Mouse (Mus musculus): Measurements from ENCODE around the gene Grb7. TPM values are rescaled to one million over a fixed set of nuclear protein-coding genes. Genes with fewer than 3 reads are reported as not detected.

Gene Grb7
- polyA plus RNA-seq, 1 experiment from 2014 or later, result 7.3 TPM

DNA sequence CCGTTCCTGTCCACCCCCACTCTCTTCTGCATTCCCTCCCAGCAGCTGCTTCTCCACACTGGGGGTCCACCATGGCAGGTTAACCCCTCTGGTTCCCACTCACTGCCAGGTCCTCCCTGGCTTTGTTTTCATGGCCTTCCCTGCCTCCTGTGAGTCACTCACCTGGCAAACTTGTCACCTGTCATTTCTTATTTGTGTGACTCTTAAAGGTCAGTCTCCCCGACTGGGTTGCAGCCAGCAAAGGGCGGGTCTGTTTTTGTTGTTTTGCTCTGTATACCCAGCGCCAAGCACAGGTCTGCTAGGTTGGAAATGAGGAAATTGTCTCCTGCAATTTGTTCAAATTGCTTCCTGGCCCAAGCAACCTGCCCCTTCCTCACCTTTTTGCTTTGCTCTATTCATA lies 515 bp upstream of the Grb7 start:
- no peak overlapping the region for H3K27ac ChIP-seq
- H3K9ac ChIP-seq, result no peak overlapping the region
- no peak for ATAC-seq (ENCODE audit: insufficient number of reproducible peaks, insufficient read depth, low FRiP score, low TSS enrichment)
- no peak overlapping the region for H3K4me3 ChIP-seq
- no peaks in the 10 kb centered on the region for H3K36me3 ChIP-seq
- H3K27me3 ChIP-seq, result peaks cover 55% of the 10 kb centered on the region
- no peak overlapping the region for H3K4me2 ChIP-seq (replicated peaks)
- 35% methylated on average over 4 of the region's 4 CpGs for WGBS
- H3K9me3 ChIP-seq, result no peaks in the 10 kb centered on the region
- H3K4me1 ChIP-seq, result peaks cover 14% of the 10 kb centered on the region

DNA sequence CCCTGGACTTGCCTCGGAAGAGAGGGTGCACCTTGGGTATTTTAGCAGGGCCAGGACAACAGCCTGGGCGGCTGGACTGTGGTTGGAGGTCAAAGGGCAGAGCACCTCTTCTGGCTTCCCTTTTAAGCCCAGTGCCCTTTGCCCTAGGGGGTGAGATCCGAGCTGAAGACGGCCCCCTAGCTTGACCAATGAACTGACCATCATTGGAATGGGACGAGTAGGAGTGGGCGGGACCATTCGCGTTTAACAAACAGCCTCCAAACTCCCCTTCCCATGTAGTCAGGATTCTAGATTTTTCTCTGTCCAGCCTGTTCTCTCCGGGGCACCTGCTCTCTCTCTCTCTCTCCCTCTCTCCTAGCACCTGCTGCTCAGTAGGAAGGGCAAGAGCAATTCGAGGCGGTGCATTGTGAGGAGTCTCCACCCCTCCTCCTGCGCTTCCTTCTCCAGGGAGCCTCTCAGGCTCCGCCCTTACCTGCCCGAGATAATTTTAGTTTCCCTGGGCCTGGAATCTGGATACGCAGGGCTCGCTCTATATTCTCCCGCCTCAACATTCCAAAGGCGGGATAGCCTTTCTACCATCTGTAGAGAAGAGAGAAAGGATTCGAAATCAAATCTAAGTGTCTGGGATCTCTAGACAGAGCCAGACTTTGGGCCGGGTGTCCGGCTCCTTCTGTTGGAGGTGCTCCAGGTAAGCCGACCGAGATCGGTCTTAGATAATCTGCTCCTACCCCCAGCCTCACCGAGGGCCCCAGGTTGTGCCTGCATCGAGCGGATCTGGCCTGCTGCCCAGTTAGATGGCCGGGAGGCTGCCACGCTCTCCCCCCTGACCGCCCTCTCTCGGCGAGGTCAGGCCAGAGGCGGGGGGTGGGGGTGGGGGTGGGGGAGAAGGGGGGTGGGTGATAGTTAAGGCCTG lies 624 bp downstream of the Grb7 start:
- Histone ChIP-seq H3K27ac (no peak overlapping the region), H3K27me3 (peaks cover 59% of the 10 kb centered on the region), H3K9me3 (no peaks in the 10 kb centered on the region), H3K36me3 (no peaks in the 10 kb centered on the region), H3K4me1 (peaks cover 14% of the 10 kb centered on the region), H3K4me2 (replicated peaks) (peak overlapping the region; percentile 29), H3K4me3 (peak overlapping the region; percentile 31), H3K9ac (peak overlapping the region; percentile 31)
- 2% methylated on average over 33 of the region's 33 CpGs for WGBS
- ATAC-seq (ENCODE audit: insufficient number of reproducible peaks, insufficient read depth, low FRiP score, low TSS enrichment), result peak; percentile 67; the same call in 1 of the 2 replicates

DNA sequence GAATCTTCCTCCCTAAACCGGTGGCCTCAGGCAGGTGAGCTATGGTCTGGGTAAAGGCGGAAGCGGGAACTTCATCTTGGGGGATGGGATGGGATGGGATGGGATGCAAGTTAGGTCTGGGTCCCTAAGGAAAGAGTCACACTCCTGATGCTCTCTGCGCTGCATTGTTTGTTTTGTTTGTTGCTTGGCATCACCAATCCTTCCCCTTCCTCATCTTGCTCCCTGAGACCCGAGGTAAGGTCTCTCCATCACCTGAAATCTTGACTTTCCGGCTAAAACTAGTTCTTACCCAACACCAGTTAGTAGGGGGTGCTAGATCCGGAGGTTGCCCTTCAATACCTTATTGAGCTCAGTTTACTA lies 1.3 kb downstream of the Grb7 start:
- H3K4me3 ChIP-seq, result peak overlapping the region; percentile 31
- no peak overlapping the region for H3K27ac ChIP-seq
- no peaks in the 10 kb centered on the region for H3K9me3 ChIP-seq
- H3K36me3 ChIP-seq, result no peaks in the 10 kb centered on the region
- H3K4me2 ChIP-seq (replicated peaks), result peak overlapping the region; percentile 29
- ATAC-seq (ENCODE audit: insufficient number of reproducible peaks, insufficient read depth, low FRiP score, low TSS enrichment), result no peak
- peaks cover 59% of the 10 kb centered on the region for H3K27me3 ChIP-seq
- H3K9ac ChIP-seq, result peak overlapping the region; percentile 31; the same call in 1 of the 2 replicates
- 14% methylated on average over 7 of the region's 7 CpGs for WGBS
- H3K4me1 ChIP-seq, result peaks cover 14% of the 10 kb centered on the region

DNA sequence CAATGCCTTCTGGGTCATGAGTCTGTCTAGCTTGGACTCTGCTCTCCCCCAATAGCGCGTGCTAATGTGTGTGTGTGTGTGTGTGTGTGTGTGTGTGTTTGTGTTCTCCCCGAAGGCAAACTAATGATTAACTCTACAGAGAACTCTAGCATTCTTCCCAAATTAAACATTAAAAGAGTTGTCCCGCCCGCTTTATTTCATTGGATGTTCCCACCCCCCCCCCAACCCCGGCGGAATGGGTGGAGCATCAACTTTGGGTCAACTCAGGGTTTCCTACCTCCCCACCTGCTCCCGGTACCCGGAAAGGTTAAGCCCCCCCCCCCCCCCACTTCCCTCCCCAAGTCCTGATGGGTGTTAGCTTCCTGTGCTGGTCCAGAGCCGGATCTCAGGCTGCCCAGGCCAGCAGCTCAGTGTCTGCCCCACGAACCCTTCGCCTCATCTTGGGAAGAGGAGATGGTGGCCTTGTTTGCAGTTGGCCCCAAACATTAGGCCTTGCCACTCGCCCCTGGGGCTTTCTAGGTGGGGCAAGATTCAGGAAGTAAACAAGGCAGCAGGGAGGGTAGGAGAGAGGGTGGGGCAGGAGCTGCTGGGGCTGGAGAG lies 2.1 kb downstream of the Grb7 start:
- H3K4me2 ChIP-seq (replicated peaks), result peak overlapping the region; percentile 29
- no peaks in the 10 kb centered on the region for H3K36me3 ChIP-seq
- ATAC-seq (ENCODE audit: insufficient number of reproducible peaks, insufficient read depth, low FRiP score, low TSS enrichment), result no peak
- WGBS, result 35% methylated on average over 11 of the region's 13 CpGs
- H3K27me3 ChIP-seq, result peaks cover 59% of the 10 kb centered on the region
- peak overlapping the region; percentile 31; the same call in 1 of the 2 replicates for H3K4me3 ChIP-seq
- no peaks in the 10 kb centered on the region for H3K9me3 ChIP-seq
- peaks cover 14% of the 10 kb centered on the region for H3K4me1 ChIP-seq
- H3K27ac ChIP-seq, result no peak overlapping the region
- no peak overlapping the region for H3K9ac ChIP-seq

DNA sequence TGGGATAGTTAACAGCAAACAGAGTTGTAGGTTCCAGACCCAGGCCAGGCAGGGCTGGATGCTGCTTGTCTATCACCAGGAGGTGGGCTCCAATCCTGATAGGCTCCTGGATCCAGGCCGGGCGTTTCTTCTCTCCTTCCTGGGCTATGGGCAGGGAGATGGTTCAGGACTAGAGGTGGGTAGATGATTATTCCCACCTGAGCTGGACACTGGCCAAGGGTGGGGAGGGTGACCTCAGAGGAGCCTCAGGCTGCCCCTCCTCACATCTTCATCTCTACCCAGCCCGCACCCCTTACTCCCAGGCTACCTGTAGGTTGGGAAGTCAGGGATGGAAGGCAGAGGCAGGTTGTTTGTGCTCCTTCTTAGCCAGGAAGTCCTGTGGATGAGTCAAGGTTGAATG lies 3.2 kb downstream of the Grb7 start:
- 74% methylated on average over 3 of the region's 3 CpGs for WGBS
- Histone ChIP-seq H3K4me3 (no peak overlapping the region), H3K9ac (no peak overlapping the region), H3K4me2 (replicated peaks) (no peak overlapping the region), H3K36me3 (no peaks in the 10 kb centered on the region), H3K27me3 (peaks cover 59% of the 10 kb centered on the region), H3K4me1 (peaks cover 14% of the 10 kb centered on the region), H3K9me3 (no peaks in the 10 kb centered on the region), H3K27ac (no peak overlapping the region)
- ATAC-seq (ENCODE audit: insufficient number of reproducible peaks, insufficient read depth, low FRiP score, low TSS enrichment), result no peak

DNA sequence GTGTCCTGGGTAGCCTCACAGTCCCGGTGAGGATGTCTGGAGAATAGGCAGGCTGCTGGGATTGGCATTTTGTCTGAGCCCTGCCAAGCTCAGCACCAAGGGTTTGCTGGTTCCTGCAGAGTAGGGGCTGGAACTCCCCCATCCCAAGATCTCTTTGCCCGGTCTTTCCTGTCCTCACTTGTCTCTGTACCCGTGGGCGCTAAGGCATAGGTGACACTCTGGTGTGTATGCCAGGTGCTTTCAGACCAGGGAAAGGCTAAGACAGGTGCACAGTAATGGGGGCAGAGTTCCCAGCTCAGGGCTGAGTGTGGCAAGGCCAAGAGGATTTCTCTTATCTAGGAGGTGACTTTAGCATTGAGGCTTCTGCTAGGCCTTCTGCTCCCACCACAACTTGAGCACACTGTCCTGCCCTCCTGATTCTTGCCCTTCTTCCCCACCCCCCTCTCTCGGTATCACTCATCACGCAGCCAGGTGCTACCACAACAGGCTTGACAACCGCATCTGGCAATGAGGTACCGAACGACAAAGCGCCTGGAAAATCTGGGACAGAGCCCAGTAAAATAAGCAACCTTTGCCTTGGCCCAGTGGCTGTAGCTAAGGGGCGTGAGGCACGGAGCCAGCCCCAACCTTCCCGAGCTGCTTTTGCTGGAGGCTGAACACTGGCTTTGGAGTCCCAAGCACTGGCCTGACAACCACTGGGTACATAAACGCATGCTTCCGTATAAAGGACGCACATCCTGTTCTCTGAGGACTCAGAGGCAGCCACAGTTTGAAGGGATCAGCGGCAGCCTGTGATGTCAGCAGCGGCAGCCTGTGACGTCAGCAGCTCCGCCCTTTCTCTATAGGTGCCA lies 4.0 kb downstream of the Grb7 start:
- no peak for ATAC-seq (ENCODE audit: insufficient number of reproducible peaks, insufficient read depth, low FRiP score, low TSS enrichment)
- H3K27me3 ChIP-seq, result peaks cover 56% of the 10 kb centered on the region
- H3K4me3 ChIP-seq, result no peak overlapping the region
- H3K9me3 ChIP-seq, result no peaks in the 10 kb centered on the region
- no peak overlapping the region for H3K27ac ChIP-seq
- no peak overlapping the region for H3K4me2 ChIP-seq (replicated peaks)
- no peaks in the 10 kb centered on the region for H3K36me3 ChIP-seq
- H3K9ac ChIP-seq, result no peak overlapping the region
- H3K4me1 ChIP-seq, result peaks cover 14% of the 10 kb centered on the region
- 82% methylated on average over 20 of the region's 20 CpGs for WGBS

DNA sequence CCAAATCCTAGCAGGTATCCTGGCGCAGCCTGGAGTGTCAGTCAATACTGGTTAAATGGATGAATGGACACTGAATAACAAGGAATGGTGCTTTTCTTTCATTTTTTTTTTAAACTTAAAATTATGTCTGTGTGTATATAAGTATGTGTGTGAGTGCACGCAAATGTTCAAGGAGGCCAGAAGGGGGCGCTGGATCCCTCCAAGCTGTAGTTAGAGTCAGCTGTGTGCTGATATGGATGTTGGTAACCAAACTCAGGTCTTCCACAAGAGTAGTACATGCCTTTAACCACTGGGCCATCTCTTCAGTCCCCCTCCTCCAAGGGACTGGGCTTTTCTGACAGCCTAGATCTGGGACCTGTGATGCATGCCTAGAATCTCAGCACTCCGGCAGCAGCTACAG lies 9.3 kb downstream of the Grb7 start:
- Histone ChIP-seq H3K27me3 (peaks cover 37% of the 10 kb centered on the region), H3K36me3 (no peaks in the 10 kb centered on the region), H3K4me2 (replicated peaks) (no peak overlapping the region), H3K9me3 (no peaks in the 10 kb centered on the region), H3K4me1 (0 out of 2 replicates have a peak, but pooled peaks cover 5% of the 10 kb centered on the region), H3K9ac (no peak overlapping the region), H3K4me3 (no peak overlapping the region), H3K27ac (no peak overlapping the region)
- WGBS, result 77% methylated on average over 4 of the region's 4 CpGs
- ATAC-seq (ENCODE audit: insufficient number of reproducible peaks, insufficient read depth, low FRiP score, low TSS enrichment), result no peak

DNA sequence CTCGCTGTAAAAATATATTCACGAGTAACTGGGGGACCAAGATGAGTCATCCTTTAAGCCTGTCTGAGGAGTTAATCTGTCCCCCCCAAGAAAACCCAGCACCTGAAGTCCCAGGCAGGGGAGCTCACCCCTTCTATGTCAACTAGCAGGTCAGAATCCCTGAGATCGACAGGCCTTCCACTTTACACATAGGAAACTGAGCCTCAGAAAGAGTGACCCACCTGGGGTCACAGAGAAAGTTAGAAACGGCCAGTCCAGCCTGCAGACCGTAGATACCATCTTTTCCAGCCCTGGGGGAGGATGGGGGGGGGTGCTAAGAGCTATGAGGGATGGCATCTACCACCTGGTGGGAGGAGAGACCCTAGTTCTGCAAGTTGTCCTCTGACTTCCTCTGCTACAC lies 10.4 kb downstream of the Grb7 start:
- no peaks in the 10 kb centered on the region for H3K9me3 ChIP-seq
- H3K9ac ChIP-seq, result no peak overlapping the region
- 0 out of 2 replicates have a peak, but pooled peaks cover 5% of the 10 kb centered on the region for H3K4me1 ChIP-seq
- H3K27ac ChIP-seq, result no peak overlapping the region
- no peaks in the 10 kb centered on the region for H3K36me3 ChIP-seq
- no peak overlapping the region for H3K4me2 ChIP-seq (replicated peaks)
- peaks cover 36% of the 10 kb centered on the region for H3K27me3 ChIP-seq
- no peak for ATAC-seq (ENCODE audit: insufficient number of reproducible peaks, insufficient read depth, low FRiP score, low TSS enrichment)
- 68% methylated on average over 5 of the region's 5 CpGs for WGBS
- no peak overlapping the region for H3K4me3 ChIP-seq

DNA sequence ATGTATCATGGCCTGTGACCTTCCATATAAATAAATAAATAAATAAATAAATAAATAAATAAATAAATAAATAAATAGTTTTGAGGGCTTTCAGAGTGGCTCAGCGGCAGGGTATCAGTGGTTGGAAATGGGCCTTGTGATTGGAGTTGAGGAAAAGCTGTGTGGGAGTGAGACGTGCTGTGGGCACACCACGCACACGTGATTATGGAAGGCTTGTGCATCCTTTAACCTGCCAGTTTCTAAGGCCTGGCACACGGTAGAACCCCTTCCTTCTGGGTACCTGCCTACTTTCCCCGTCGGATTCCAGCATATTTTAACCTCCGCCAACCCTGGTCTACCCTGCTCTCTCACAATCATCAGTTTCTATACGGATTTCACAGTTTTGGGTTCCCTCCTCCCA lies 10.8 kb downstream of the Grb7 start:
- Histone ChIP-seq H3K36me3 (no peaks in the 10 kb centered on the region), H3K9ac (peak overlapping the region; percentile 51; the same call in 1 of the 2 replicates), H3K27me3 (peaks cover 40% of the 10 kb centered on the region), H3K27ac (0 out of 2 replicates have a peak overlapping the region, but pooled peaks have one; percentile 41), H3K9me3 (no peaks in the 10 kb centered on the region), H3K4me1 (0 out of 2 replicates have a peak, but pooled peaks cover 5% of the 10 kb centered on the region), H3K4me3 (peak overlapping the region; percentile 47), H3K4me2 (replicated peaks) (peak overlapping the region; percentile 67)
- ATAC-seq (ENCODE audit: insufficient number of reproducible peaks, insufficient read depth, low FRiP score, low TSS enrichment), result no peak
- WGBS, result 26% methylated on average over 9 of the region's 9 CpGs

DNA sequence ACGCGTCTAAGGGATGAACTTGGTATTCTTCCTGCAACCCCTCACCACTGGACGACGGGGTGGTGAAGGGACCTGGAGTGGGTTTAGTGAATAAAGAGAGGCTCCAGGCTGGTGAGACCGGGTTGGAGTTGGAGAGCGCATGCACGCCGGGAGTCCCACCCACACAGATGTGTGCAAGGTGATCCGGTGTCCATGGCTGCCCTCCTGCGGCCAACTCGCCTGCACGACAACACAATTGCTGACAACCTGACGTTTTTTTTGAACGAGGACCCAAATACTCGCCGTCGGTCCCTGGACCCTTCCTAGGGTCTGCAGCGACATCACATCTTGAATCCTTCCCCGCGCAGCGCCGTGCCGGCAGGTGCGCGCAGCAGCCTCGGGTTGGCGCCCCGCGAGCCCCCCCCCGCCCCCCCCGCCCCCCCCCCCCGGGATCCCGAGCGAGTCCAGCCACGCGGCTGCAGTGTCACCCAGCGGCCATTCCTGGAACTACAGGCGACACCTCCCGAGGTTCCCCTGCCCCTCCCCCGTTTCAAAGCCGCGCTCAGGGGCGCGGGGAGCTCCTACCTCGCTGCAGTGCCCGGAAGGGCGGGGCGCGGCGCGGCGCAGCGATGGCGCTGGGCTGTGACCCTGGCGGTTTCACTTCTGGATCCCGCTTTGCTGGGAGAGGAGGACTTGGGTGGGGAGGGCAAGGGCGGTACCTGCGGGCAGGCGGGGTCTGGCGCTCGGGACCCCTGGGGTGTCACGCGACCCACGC lies 11.3 kb downstream of the Grb7 start:
- Histone ChIP-seq H3K36me3 (no peaks in the 10 kb centered on the region), H3K27me3 (peaks cover 46% of the 10 kb centered on the region), H3K4me3 (peak overlapping the region; percentile 47), H3K4me1 (0 out of 2 replicates have a peak, but pooled peaks cover 5% of the 10 kb centered on the region), H3K27ac (peak overlapping the region; percentile 41; the same call in 1 of the 2 replicates), H3K9me3 (no peaks in the 10 kb centered on the region), H3K9ac (peak overlapping the region; percentile 51; the same call in 1 of the 2 replicates), H3K4me2 (replicated peaks) (peak overlapping the region; percentile 67)
- ATAC-seq (ENCODE audit: insufficient number of reproducible peaks, insufficient read depth, low FRiP score, low TSS enrichment), result peak; percentile 80
- 0% methylated on average over 40 of the region's 64 CpGs for WGBS

Data from embryonic facial prominence, embryonic 12.5 days (tissue).